Mouse (Mus musculus) forebrain, embryonic 14.5 days (tissue): ENCODE measurements at regions not wholly inside any gene's neighbourhood (a gene's known extent, or its start where the extent isn't known, plus 50 kb on each side); places are given as distances from the start of the nearest gene placed in this dataset.

ENCODE experiments used
- ATAC-seq: fragments of 200-750 bp; cut with Nextera tagmentation; 2 replicates; pipeline ENCODE4 v1.8.0; 2017; ENCODE audit warnings: mild to moderate bottlenecking, moderate library complexity
- DNase-seq: peaks from one replicate; pipeline ENCODE4 v3.0.0-alpha.2; 2015; ENCODE audit warnings: low spot score
- H3K27ac ChIP-seq: fragments of 300-500 bp; sonication (generic); 2 replicates; pipeline ENCODE4 v1.5.1; 2014; ENCODE audit warnings: low read depth, mild to moderate bottlenecking, control low read depth, low read length, moderate library complexity
- H3K27me3 ChIP-seq: fragments of 300-500 bp; sonication (generic); replicated peaks from 2 replicates; pipeline ENCODE4 v1.6.1; 2014; ENCODE audit warnings: low read length, control low read depth, mixed read lengths; ENCODE audit not compliant: control insufficient read depth, insufficient read depth
- H3K36me3 ChIP-seq: fragments of 300-500 bp; sonication (generic); 2 replicates; pipeline ENCODE4 v1.6.1; 2014; ENCODE audit warnings: low read length, control low read depth; ENCODE audit not compliant: control insufficient read depth, insufficient read depth
- H3K4me1 ChIP-seq: fragments of 300-500 bp; sonication (generic); 2 replicates; pipeline ENCODE4 v1.6.1; 2014; ENCODE audit warnings: antibody characterized with exemption, low read length, control low read depth; ENCODE audit not compliant: control insufficient read depth, insufficient read depth
- H3K4me2 ChIP-seq: fragments of 300-500 bp; sonication (generic); 2 replicates; pipeline ENCODE4 v1.6.1; 2014; ENCODE audit warnings: mild to moderate bottlenecking, control low read depth, low read length
- H3K4me3 ChIP-seq: fragments of 300-500 bp; sonication (generic); 2 replicates; pipeline ENCODE4 v1.5.1; 2014; ENCODE audit warnings: low read depth, low read length, control low read depth
- H3K9ac ChIP-seq: fragments of 300-500 bp; sonication (generic); 2 replicates; pipeline ENCODE4 v1.6.1; 2014; ENCODE audit warnings: mild to moderate bottlenecking, low read length, control low read depth, moderate library complexity
- H3K9me3 ChIP-seq: fragments of 300-500 bp; sonication (generic); replicated peaks from 2 replicates; pipeline ENCODE4 v1.6.1; 2016; ENCODE audit warnings: low read length, control low read depth, mixed read lengths; ENCODE audit not compliant: control insufficient read depth
- WGBS: fragments of 180-500 bp; shearing (Covaris S2); extraction: QIAGEN DNeasy Blood & Tissue Kit; methylation state at CpG from one replicate; pipeline ENCODE4 v1.1.7; 2014; 5-methylcytosine and 5-hydroxymethylcytosine counted together

DNA sequence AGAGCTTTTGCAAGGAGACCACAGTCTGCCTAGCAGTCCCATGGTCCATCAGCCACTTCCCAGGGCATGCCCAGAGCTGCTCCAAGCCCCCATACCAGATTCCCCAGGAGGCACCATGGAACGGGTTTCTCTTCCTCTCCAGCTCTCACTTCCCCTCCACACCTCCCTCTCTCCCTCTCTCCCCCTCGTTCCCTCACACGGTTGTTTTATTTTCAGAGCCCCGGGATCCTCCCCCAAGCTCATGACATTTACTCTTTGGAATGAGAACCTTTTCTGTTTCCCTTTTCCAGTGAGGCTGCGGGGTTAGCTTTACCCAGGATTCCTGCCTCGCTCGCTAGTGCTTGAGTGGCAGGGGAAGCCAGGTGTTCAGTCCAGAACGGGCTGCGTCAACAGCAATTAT is 436.9 kb downstream of the Matn1 start:
- WGBS: 63% methylated on average over 9 of the region's 9 CpGs
- H3K4me2 ChIP-seq: no peak overlapping the region
- no peaks in the 10 kb centered on the region for H3K4me1 ChIP-seq
- ATAC-seq (no peak), DNase-seq (no peak)
- no peak overlapping the region for H3K4me3 ChIP-seq
- no peaks in the 10 kb centered on the region for H3K36me3 ChIP-seq
- H3K27me3 ChIP-seq: no peaks in the 10 kb centered on the region
- no peak overlapping the region for H3K9ac ChIP-seq
- H3K27ac ChIP-seq: no peak overlapping the region
- H3K9me3 ChIP-seq: no peaks in the 10 kb centered on the region

DNA sequence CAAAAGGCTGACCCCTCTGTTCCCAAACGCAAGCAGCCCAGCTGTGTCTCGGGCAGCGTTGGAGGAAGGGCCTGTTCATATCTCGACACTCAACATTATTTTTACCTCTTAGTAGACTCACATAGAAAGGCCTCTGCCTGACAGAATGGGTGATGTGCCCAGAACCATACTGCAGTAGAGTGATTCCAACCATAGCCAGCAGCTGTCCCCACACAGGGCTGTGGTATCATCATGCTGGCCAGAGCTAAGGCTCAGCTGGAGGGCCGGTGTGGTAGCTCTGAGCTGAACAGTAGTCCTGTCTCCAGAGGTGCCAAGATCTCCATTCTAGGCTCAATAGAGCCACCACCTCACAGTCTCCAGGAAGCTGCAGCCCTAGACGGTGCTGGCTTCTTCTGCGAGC is 437.3 kb downstream of the Matn1 start:
- H3K9me3 ChIP-seq: no peaks in the 10 kb centered on the region
- no peak overlapping the region for H3K4me3 ChIP-seq
- DNase-seq (no peak), ATAC-seq (no peak)
- 87% methylated on average over 7 of the region's 7 CpGs for WGBS
- no peak overlapping the region for H3K4me2 ChIP-seq
- no peak overlapping the region for H3K27ac ChIP-seq
- no peaks in the 10 kb centered on the region for H3K27me3 ChIP-seq
- no peaks in the 10 kb centered on the region for H3K4me1 ChIP-seq
- H3K9ac ChIP-seq: no peak overlapping the region
- H3K36me3 ChIP-seq: no peaks in the 10 kb centered on the region

DNA sequence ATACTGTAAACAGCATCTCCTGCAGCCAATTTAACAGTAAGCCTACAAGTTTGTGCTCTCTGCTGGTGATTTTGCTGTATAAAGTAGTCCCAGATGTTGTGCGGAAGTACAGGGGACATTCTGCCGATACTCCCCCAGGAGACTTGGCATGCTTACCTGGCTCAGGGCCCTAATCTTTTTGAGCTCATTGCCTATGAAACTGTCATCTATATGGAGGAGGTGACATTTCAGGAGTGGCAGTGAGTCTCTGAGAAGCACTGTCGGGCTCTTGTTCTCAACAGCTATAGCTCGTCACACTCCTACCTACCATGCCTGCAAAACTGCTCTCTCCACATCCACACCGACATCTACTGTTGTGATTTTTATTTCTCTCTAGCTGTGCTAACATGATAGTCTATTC is 439.7 kb downstream of the Matn1 start:
- 81% methylated on average over 5 of the region's 5 CpGs for WGBS
- Histone ChIP-seq H3K4me3 (no peak overlapping the region), H3K9ac (no peak overlapping the region), H3K27ac (no peak overlapping the region), H3K27me3 (no peaks in the 10 kb centered on the region), H3K9me3 (0 out of 2 replicates have a peak, but pooled peaks cover 3% of the 10 kb centered on the region), H3K36me3 (no peaks in the 10 kb centered on the region), H3K4me1 (no peaks in the 10 kb centered on the region), H3K4me2 (no peak overlapping the region)
- DNase-seq (no peak), ATAC-seq (no peak)

DNA sequence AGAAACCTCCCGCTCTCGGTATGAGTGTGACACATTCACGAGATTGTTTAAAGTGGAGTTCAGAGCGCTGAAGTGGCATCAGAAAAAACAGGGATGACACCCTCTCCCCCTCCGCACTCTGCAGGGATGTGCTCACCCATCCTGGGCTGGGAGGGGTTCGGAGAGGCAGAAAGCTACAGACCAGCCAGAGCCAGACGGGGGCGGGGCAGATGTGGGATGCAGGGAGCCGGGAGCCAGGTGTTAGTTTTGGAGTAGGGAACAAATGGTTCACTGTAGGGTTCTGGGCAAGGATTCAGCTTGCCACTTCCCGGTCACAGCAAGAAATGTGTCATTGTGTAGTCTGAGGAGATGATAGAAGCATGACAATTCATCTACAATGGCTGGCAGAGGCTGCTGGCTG is 442.8 kb downstream of the Matn1 start:
- no peak for ATAC-seq

DNA sequence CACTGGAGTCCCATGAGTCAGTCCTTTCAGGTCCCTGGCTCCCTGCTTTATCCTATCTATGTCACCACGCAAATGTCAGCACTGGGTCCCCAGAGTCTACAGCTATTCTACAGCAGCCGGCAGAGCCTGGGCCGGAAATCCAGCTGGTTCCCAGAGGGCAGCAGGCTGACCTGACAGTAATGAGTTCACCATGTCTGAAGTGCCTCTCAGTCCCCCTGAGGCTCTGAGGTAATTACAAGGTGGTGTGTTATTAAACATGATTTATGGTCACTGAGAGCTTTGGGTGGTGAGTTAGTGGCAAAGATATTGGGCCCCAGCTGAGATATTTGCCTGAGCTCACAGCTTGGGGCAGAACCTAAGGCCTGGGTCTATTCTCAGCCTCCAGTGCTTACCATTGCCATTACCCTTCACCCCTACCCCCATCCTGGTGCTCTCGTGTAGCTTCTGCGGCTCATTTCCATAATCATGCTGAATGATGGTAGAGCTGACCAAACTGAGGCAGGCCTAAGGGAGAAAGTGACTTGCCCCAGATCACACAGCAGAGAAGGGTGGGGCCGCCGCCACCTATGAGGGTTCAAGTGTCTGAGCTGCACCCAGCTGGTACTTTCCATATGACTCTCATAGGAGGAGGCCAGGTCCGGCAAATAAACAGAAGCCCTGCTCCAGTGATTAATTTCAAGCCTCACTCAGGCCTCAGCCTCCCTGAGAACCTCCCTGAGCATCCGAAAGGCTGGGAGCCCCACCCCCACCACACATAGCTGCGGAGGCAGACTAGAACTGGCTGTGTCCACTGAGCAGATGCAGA is 446.8 kb downstream of the Ptpru start:
- ATAC-seq (no peak), DNase-seq (no peak)
- H3K4me2 ChIP-seq: no peak overlapping the region
- H3K9ac ChIP-seq: no peak overlapping the region
- H3K36me3 ChIP-seq: no peaks in the 10 kb centered on the region
- no peak overlapping the region for H3K4me3 ChIP-seq
- no peaks in the 10 kb centered on the region for H3K4me1 ChIP-seq
- H3K27ac ChIP-seq: no peak overlapping the region
- H3K9me3 ChIP-seq: 0 out of 2 replicates have a peak, but pooled peaks cover 3% of the 10 kb centered on the region
- 80% methylated on average over 10 of the region's 10 CpGs for WGBS
- H3K27me3 ChIP-seq: no peaks in the 10 kb centered on the region

More for the DNA sequence above, 442.8 kb downstream of the Matn1 start:
- H3K4me3 ChIP-seq: no peak overlapping the region
- H3K4me1 ChIP-seq: no peaks in the 10 kb centered on the region
- WGBS: 86% methylated on average over 10 of the region's 10 CpGs
- no peak overlapping the region for H3K27ac ChIP-seq
- DNase-seq: no peak
- no peak overlapping the region for H3K9ac ChIP-seq
- no peak overlapping the region for H3K4me2 ChIP-seq
- no peaks in the 10 kb centered on the region for H3K36me3 ChIP-seq
- H3K27me3 ChIP-seq: no peaks in the 10 kb centered on the region
- 0 out of 2 replicates have a peak, but pooled peaks cover 3% of the 10 kb centered on the region for H3K9me3 ChIP-seq

DNA sequence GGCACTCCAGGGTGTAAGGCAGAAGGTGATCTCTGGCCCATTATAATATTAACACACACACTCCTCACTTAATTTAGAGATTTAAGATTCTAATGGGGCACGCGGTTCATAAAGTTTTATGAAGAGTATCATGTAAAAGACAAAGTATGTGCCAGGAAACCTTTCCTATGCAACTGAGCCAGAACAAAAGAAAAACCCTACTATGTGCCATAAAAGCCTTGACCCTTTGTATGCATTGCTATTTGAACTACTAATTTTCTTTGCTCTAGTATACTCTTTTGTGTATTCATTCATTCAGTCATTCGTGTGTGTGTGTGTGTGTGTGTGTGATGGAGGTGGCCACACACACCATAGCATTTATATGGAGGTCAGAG is 446.2 kb downstream of the Ptpru start:
- no peak for ATAC-seq
- H3K27ac ChIP-seq: no peak overlapping the region
- no peak overlapping the region for H3K4me2 ChIP-seq
- no peaks in the 10 kb centered on the region for H3K4me1 ChIP-seq
- no peak for DNase-seq
- 0 out of 2 replicates have a peak, but pooled peaks cover 3% of the 10 kb centered on the region for H3K9me3 ChIP-seq
- H3K27me3 ChIP-seq: no peaks in the 10 kb centered on the region
- WGBS: 87% methylated on average over 3 of the region's 3 CpGs
- H3K36me3 ChIP-seq: no peaks in the 10 kb centered on the region
- no peak overlapping the region for H3K9ac ChIP-seq
- H3K4me3 ChIP-seq: no peak overlapping the region

DNA sequence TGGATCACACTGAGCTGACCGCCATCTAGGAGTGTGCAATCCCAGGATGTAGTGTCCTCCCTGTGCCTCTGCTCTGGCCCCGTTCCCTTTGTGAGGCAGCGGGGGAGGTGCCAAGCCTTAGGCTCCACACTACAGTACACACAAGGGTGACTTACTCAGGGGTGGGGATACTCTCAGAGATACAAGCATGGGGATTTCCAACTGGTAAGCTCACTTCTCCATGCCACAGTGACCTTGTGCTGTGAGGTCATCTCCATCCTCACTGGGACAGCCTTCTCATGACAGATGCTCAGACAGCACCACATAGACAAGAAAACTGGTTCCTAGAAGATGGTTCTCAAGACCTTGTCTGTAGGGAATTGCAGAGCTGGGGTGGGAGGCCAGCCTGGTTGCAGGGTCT is 445.6 kb downstream of the Ptpru start:
- H3K36me3 ChIP-seq: no peaks in the 10 kb centered on the region
- H3K4me3 ChIP-seq: no peak overlapping the region
- no peak overlapping the region for H3K9ac ChIP-seq
- DNase-seq (no peak), ATAC-seq (no peak)
- H3K27ac ChIP-seq: no peak overlapping the region
- no peaks in the 10 kb centered on the region for H3K27me3 ChIP-seq
- H3K9me3 ChIP-seq: 0 out of 2 replicates have a peak, but pooled peaks cover 2% of the 10 kb centered on the region
- no peak overlapping the region for H3K4me2 ChIP-seq
- 90% methylated on average over 3 of the region's 3 CpGs for WGBS
- no peaks in the 10 kb centered on the region for H3K4me1 ChIP-seq

DNA sequence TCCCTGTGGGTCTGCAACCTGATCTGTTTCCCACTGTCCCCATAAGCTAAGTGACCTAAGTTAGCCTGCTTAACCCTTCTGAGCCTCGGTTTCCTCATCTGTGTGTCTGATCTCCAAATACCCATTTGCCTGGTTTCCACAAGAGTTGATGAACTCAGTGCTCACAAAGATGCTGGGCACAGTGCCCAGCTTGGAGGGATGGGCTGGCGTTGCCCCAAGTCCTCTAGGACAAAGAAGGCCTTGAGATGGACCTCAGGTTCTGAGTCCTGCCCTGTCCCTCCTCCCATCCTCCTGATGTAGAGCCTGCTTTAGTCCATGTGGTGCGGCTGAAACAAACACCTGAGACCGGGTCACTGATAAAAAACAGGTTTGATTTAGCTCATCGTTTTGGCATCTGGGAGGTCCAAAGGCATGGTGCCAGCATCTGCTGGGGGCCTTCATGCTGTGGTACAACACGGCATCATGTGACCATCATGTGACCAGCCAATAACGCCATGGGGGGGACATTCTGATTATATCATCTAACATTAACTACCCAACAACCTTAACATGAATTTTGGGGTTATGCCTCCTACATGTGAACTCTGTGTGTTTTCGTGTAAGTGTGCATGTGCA is 441.8 kb downstream of the Ptpru start:
- Histone ChIP-seq H3K4me2 (no peak overlapping the region), H3K9me3 (no peaks in the 10 kb centered on the region), H3K36me3 (no peaks in the 10 kb centered on the region), H3K4me3 (no peak overlapping the region), H3K9ac (no peak overlapping the region), H3K4me1 (no peaks in the 10 kb centered on the region), H3K27me3 (no peaks in the 10 kb centered on the region), H3K27ac (no peak overlapping the region)
- 83% methylated on average over 8 of the region's 8 CpGs for WGBS
- ATAC-seq: no peak
- DNase-seq: peak; percentile 40

DNA sequence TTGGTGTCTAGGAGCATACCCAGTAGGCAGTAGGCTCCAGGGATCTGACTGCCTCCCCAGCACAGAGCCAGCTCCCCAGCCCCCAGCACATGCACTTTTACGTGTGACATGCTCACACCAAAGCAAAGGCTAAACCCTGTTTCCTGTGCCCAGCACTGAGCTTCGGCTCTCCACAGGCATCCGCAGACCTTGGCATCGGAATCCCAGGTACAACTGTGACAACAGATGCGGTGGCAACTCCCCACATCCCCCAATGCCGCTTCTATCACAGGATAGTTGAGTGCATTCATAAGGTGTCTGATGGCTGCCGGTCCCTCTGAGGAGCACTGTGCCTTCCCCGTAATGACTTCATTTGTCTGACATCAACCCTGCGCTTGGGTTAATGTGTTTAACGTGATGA is 440.9 kb downstream of the Ptpru start:
- WGBS: 87% methylated on average over 10 of the region's 10 CpGs
- ATAC-seq: no peak
- H3K4me3 ChIP-seq: no peak overlapping the region
- DNase-seq: no peak
- H3K4me2 ChIP-seq: no peak overlapping the region
- no peak overlapping the region for H3K27ac ChIP-seq
- no peaks in the 10 kb centered on the region for H3K36me3 ChIP-seq
- H3K4me1 ChIP-seq: no peaks in the 10 kb centered on the region
- H3K27me3 ChIP-seq: no peaks in the 10 kb centered on the region
- no peaks in the 10 kb centered on the region for H3K9me3 ChIP-seq
- H3K9ac ChIP-seq: no peak overlapping the region
